Mouse (Mus musculus) midbrain, embryonic 11.5 days (tissue): ENCODE measurements around the gene AI467606. TPM values are rescaled to one million over a fixed set of nuclear protein-coding genes. Genes with fewer than 3 reads are reported as not detected.
A peak's percentile ranks its signal among the peaks of the same experiment; 100 is the strongest.

Source experiments
- ATAC-seq: fragments of 200-750 bp; cut with Nextera tagmentation; 2 replicates; pipeline ENCODE4 v1.8.0; 2017; ENCODE audit warnings: moderate TSS enrichment, moderate library complexity; ENCODE audit not compliant: low FRiP score
- DNase-seq: peaks from one replicate; pipeline ENCODE4 v3.0.0; 2015; ENCODE audit warnings: low spot score; ENCODE audit errors: missing footprints
- H3K27ac ChIP-seq: fragments of 300-500 bp; sonication (generic); 2 replicates; pipeline ENCODE4 v1.5.1; 2014; ENCODE audit warnings: low read depth, low read length
- H3K27me3 ChIP-seq: fragments of 300-500 bp; sonication (generic); 2 replicates; pipeline ENCODE4 v1.6.1; 2014; ENCODE audit warnings: mild to moderate bottlenecking, low read length, moderate library complexity, mixed read lengths; ENCODE audit not compliant: control insufficient read depth, insufficient read depth
- H3K36me3 ChIP-seq: fragments of 300-500 bp; sonication (generic); 2 replicates; pipeline ENCODE4 v1.6.1; 2014; ENCODE audit warnings: mild to moderate bottlenecking, low read length, moderate library complexity, mixed read lengths; ENCODE audit not compliant: control insufficient read depth, insufficient read depth
- H3K4me1 ChIP-seq: fragments of 300-500 bp; sonication (generic); 2 replicates; pipeline ENCODE4 v1.6.1; 2014; ENCODE audit warnings: low read length; ENCODE audit not compliant: control insufficient read depth, insufficient read depth
- H3K4me2 ChIP-seq: fragments of 300-500 bp; sonication (generic); 2 replicates; pipeline ENCODE4 v1.6.1; 2014; ENCODE audit warnings: mild to moderate bottlenecking, moderate library complexity
- H3K4me3 ChIP-seq: fragments of 300-500 bp; sonication (generic); 2 replicates; pipeline ENCODE4 v1.5.1; 2014; ENCODE audit warnings: low read depth, low read length
- H3K9ac ChIP-seq: fragments of 300-500 bp; sonication (generic); 2 replicates; pipeline ENCODE4 v1.6.1; 2014; ENCODE audit warnings: low read length
- H3K9me3 ChIP-seq: fragments of 300-500 bp; sonication (generic); 2 replicates; pipeline ENCODE4 v1.6.1; 2016; ENCODE audit warnings: low read length; ENCODE audit not compliant: control insufficient read depth
- WGBS: fragments of 180-500 bp; shearing (Covaris S2); extraction: QIAGEN DNeasy Blood & Tissue Kit; methylation state at CpG from one replicate; pipeline ENCODE4 v1.1.7; 2014; 5-methylcytosine and 5-hydroxymethylcytosine counted together
- polyA plus RNA-seq: library from polyadenylated mRNA; unstranded; fragments of >200 nt; fragmentation: Nextera tagmentation; extraction: Ambion mirVana; gene quantifications from 2 replicates; pipeline ENCODE4 v1.2.1, GENCODE M21; 2014

Gene AI467606
- polyA plus RNA-seq, 1 experiment from 2014 or later: 1.3 TPM

- no peak for DNase-seq
These were observed 2.0 kb upstream of the AI467606 start for GRCm38 (mm10) chr7:127088901-127089845.

GRCm38 (mm10) chr7:127090154-127091113 is 725 bp upstream of the AI467606 start:
- Histone ChIP-seq H3K4me1 (peaks cover 6% of the 10 kb centered on the region; the same call in 1 of the 2 replicates), H3K4me3 (no peak overlapping the region), H3K4me2 (no peak overlapping the region), H3K9ac (no peak overlapping the region), H3K36me3 (no peaks in the 10 kb centered on the region), H3K9me3 (no peaks in the 10 kb centered on the region), H3K27me3 (no peaks in the 10 kb centered on the region), H3K27ac (no peak overlapping the region)
- DNase-seq (no peak), ATAC-seq (no peak)
- WGBS: 86% methylated on average over 20 of the region's 20 CpGs

More at GRCm38 (mm10) chr7:127088901-127089845, 2.0 kb upstream of the AI467606 start:
- Histone ChIP-seq H3K27ac (no peak overlapping the region), H3K27me3 (no peaks in the 10 kb centered on the region), H3K4me2 (peak overlapping the region; percentile 38), H3K9ac (peak overlapping the region; percentile 52), H3K4me1 (peaks cover 6% of the 10 kb centered on the region; the same call in 1 of the 2 replicates), H3K9me3 (no peaks in the 10 kb centered on the region), H3K4me3 (no peak overlapping the region), H3K36me3 (no peaks in the 10 kb centered on the region)
- ATAC-seq: no peak
- WGBS: 23% methylated on average over 27 of the region's 27 CpGs

GRCm38 (mm10) chr7:127093914-127094313 is 2.8 kb downstream of the AI467606 start:
- H3K4me2 ChIP-seq: no peak overlapping the region
- no peak for ATAC-seq
- 83% methylated on average over 3 of the region's 3 CpGs for WGBS

GRCm38 (mm10) chr7:127096456-127096855 is 5.3 kb downstream of the AI467606 start:
- DNase-seq: no peak

More at GRCm38 (mm10) chr7:127093914-127094313, 2.8 kb downstream of the AI467606 start:
- Histone ChIP-seq H3K9me3 (no peaks in the 10 kb centered on the region), H3K27me3 (no peaks in the 10 kb centered on the region), H3K4me3 (no peak overlapping the region), H3K4me1 (peaks cover 6% of the 10 kb centered on the region; the same call in 1 of the 2 replicates), H3K9ac (no peak overlapping the region), H3K27ac (no peak overlapping the region), H3K36me3 (no peaks in the 10 kb centered on the region)
- DNase-seq: no peak

GRCm38 (mm10) chr7:127098521-127098920 is 7.4 kb downstream of the AI467606 start:
- 86% methylated on average over 5 of the region's 5 CpGs for WGBS
- DNase-seq: peak; percentile 39

More at GRCm38 (mm10) chr7:127096456-127096855, 5.3 kb downstream of the AI467606 start:
- Histone ChIP-seq H3K9me3 (no peaks in the 10 kb centered on the region), H3K9ac (no peak overlapping the region), H3K27me3 (no peaks in the 10 kb centered on the region), H3K4me1 (no peaks in the 10 kb centered on the region), H3K4me3 (no peak overlapping the region), H3K27ac (no peak overlapping the region), H3K36me3 (no peaks in the 10 kb centered on the region), H3K4me2 (no peak overlapping the region)
- no peak for ATAC-seq
- WGBS: 77% methylated on average over 7 of the region's 7 CpGs

GRCm38 (mm10) chr7:127098950-127099349 is 7.8 kb downstream of the AI467606 start:
- no peaks in the 10 kb centered on the region for H3K4me1 ChIP-seq

More at GRCm38 (mm10) chr7:127098521-127098920, 7.4 kb downstream of the AI467606 start:
- H3K27ac ChIP-seq: no peak overlapping the region
- no peak overlapping the region for H3K4me2 ChIP-seq
- no peaks in the 10 kb centered on the region for H3K27me3 ChIP-seq
- no peak overlapping the region for H3K9ac ChIP-seq
- ATAC-seq: no peak
- no peaks in the 10 kb centered on the region for H3K36me3 ChIP-seq
- no peak overlapping the region for H3K4me3 ChIP-seq
- H3K4me1 ChIP-seq: no peaks in the 10 kb centered on the region
- no peaks in the 10 kb centered on the region for H3K9me3 ChIP-seq

GRCm38 (mm10) chr7:127099528-127099927 is 8.4 kb downstream of the AI467606 start:
- 93% methylated on average over 4 of the region's 4 CpGs for WGBS

More at GRCm38 (mm10) chr7:127098950-127099349, 7.8 kb downstream of the AI467606 start:
- H3K36me3 ChIP-seq: no peaks in the 10 kb centered on the region
- H3K9ac ChIP-seq: no peak overlapping the region
- no peaks in the 10 kb centered on the region for H3K27me3 ChIP-seq
- ATAC-seq: no peak
- whole genome bisulfite sequencing: 90% methylated on average over 4 of the region's 4 CpGs
- DNase-seq: no peak
- H3K4me3 ChIP-seq: no peak overlapping the region
- H3K27ac ChIP-seq: no peak overlapping the region
- H3K9me3 ChIP-seq: no peaks in the 10 kb centered on the region
- H3K4me2 ChIP-seq: no peak overlapping the region

GRCm38 (mm10) chr7:127101451-127102016 is 10.4 kb downstream of the AI467606 start:
- Histone ChIP-seq H3K9ac (no peak overlapping the region), H3K36me3 (no peaks in the 10 kb centered on the region), H3K4me3 (no peak overlapping the region), H3K4me1 (no peaks in the 10 kb centered on the region), H3K27ac (no peak overlapping the region), H3K4me2 (no peak overlapping the region), H3K9me3 (no peaks in the 10 kb centered on the region), H3K27me3 (no peaks in the 10 kb centered on the region)
- DNase-seq (peak; percentile 57), ATAC-seq (no peak)
- WGBS: 44% methylated on average over 2 of the region's 2 CpGs

More at GRCm38 (mm10) chr7:127099528-127099927, 8.4 kb downstream of the AI467606 start:
- H3K27ac ChIP-seq: no peak overlapping the region
- DNase-seq (no peak), ATAC-seq (no peak)
- no peak overlapping the region for H3K9ac ChIP-seq
- H3K4me3 ChIP-seq: no peak overlapping the region
- H3K27me3 ChIP-seq: no peaks in the 10 kb centered on the region
- no peaks in the 10 kb centered on the region for H3K4me1 ChIP-seq
- no peaks in the 10 kb centered on the region for H3K36me3 ChIP-seq
- no peaks in the 10 kb centered on the region for H3K9me3 ChIP-seq
- no peak overlapping the region for H3K4me2 ChIP-seq
